Mouse (Mus musculus): Measurements from ENCODE around the gene Rusc1. TPM values are rescaled to one million over a fixed set of nuclear protein-coding genes. Genes with fewer than 3 reads are reported as not detected.

The Rusc1 gene
- polyA plus RNA-seq (2015; fragmentation: Nextera tagmentation; extraction: Ambion mirVana) = 30.9 and 32.7 TPM in 2 replicates

GRCm38 (mm10) chr3:89093175-89093574, at the start of gene Rusc1:
Rusc1 (minus strand) TSS chr3:89093311.
- H3K27ac ChIP-seq = no peak within 1 kb of the TSS
- H3K4me1 ChIP-seq = peaks cover 37% of the 10 kb centered on the region
- under 1% methylated on average over 18 of the region's 18 CpGs for WGBS
- H3K9me3 ChIP-seq = no peaks in the 10 kb centered on the region
- H3K4me3 ChIP-seq = peak within 1 kb of the TSS; percentile 59
- H3K36me3 ChIP-seq = peaks cover 44% of the 10 kb centered on the region
- peak within 1 kb of the TSS; percentile 74 for H3K9ac ChIP-seq
- peak within 1 kb of the TSS; percentile 98 for H3K4me2 ChIP-seq (replicated peaks)
- peaks cover 33% of the 10 kb centered on the region for H3K27me3 ChIP-seq
- ATAC-seq (ENCODE audit: low FRiP score, low read depth) = peak; percentile 44

- no peak for ATAC-seq (ENCODE audit: low FRiP score, low read depth)
- Histone ChIP-seq H3K4me2 (replicated peaks) (no peak overlapping the region), H3K4me1 (no peaks in the 10 kb centered on the region), H3K27me3 (peaks cover 16% of the 10 kb centered on the region; the same call in 1 of the 2 replicates), H3K4me3 (no peak overlapping the region), H3K36me3 (no peaks in the 10 kb centered on the region), H3K9ac (no peak overlapping the region), H3K9me3 (no peaks in the 10 kb centered on the region), H3K27ac (no peak overlapping the region)
- 44% methylated on average over 9 of the region's 9 CpGs for WGBS
Measured at GRCm38 (mm10) chr3:89136365-89136764, 43.3 kb upstream of the Rusc1 start.

DNA sequence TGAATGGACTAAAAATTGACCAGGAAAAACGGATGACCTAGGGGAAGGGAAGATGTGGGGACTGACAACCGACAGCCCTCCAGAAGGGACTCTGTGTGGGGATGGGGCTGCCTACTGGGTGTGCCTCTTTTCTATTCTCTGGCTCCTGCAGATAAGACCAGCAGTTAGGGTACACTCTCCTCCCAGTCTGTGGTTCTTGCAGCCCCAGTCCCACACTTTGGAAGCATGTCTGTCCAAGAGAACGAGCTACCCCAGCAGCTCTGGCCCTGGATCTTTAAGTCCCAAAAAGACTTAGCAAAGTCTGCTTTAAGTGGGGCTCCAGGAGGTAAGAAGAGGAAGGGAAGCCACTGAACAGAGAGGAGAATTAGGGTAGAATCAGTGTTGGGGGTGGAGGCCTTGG, 42.8 kb upstream of the Rusc1 start, which contains the start of gene Pklr:
Pklr (plus strand) TSS at position 185 of the 400 bp plus-strand sequence.
- Histone ChIP-seq H3K9me3 (no peaks in the 10 kb centered on the region), H3K36me3 (no peaks in the 10 kb centered on the region), H3K27ac (no peak within 1 kb of the TSS), H3K9ac (no peak within 1 kb of the TSS), H3K4me2 (replicated peaks) (no peak within 1 kb of the TSS), H3K27me3 (peaks cover 16% of the 10 kb centered on the region; the same call in 1 of the 2 replicates), H3K4me3 (no peak within 1 kb of the TSS), H3K4me1 (no peaks in the 10 kb centered on the region)
- no peak for ATAC-seq (ENCODE audit: low FRiP score, low read depth)
- WGBS = 61% methylated on average over 3 of the region's 3 CpGs

DNA sequence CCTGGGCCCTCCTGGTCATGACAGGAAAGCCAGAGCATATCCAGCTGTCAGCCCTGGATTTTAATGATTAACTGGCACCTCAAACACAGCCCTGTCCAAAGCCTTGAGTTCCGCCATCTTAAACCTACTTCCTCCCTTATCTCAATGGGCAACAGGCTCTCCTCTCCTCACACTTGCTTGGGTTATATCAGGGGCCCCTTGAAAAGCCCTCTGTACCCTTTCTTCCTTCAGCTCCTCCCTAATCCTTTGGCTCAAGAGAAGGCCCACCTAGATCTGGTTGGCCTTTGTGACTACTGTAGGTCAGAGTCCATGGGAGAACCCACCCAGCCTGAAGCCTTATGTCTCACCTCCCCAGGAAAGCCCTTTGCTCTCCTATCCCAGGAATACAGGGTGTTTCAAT, 40.6 kb upstream of the Rusc1 start:
- H3K4me2 ChIP-seq (replicated peaks) = no peak overlapping the region
- no peaks in the 10 kb centered on the region for H3K4me1 ChIP-seq
- no peak overlapping the region for H3K9ac ChIP-seq
- no peaks in the 10 kb centered on the region for H3K9me3 ChIP-seq
- no peak for ATAC-seq (ENCODE audit: low FRiP score, low read depth)
- H3K27me3 ChIP-seq = peaks cover 16% of the 10 kb centered on the region; the same call in 1 of the 2 replicates
- H3K36me3 ChIP-seq = no peaks in the 10 kb centered on the region
- no peak overlapping the region for H3K4me3 ChIP-seq
- no peak overlapping the region for H3K27ac ChIP-seq
- 83% methylated on average over 1 of the region's 1 CpGs for WGBS

DNA sequence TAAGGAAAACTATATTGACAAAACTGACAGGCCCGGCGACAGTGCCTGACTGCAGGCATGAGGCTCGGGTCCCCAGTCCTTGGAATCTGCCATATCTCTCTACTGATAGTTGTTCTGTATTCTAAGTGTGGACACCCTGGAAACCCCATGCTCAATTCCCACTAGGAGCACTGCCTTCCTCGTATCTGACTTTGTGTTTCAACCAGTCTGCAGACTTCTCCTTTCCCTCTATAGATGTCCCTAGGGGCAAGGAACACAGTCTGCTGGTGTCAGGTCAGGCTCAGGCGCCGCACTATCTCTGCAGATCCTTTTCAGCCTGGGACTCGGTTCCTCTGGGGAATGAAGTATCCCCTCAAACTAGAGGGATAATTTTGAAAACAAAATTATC, 39.9 kb upstream of the Rusc1 start:
- no peak for ATAC-seq (ENCODE audit: low FRiP score, low read depth)
- Histone ChIP-seq H3K27ac (no peak overlapping the region), H3K9ac (no peak overlapping the region), H3K4me3 (no peak overlapping the region), H3K9me3 (no peaks in the 10 kb centered on the region), H3K4me2 (replicated peaks) (0 out of 2 replicates have a peak overlapping the region, but pooled peaks have one; percentile 67), H3K27me3 (peaks cover 16% of the 10 kb centered on the region; the same call in 1 of the 2 replicates), H3K4me1 (no peaks in the 10 kb centered on the region), H3K36me3 (no peaks in the 10 kb centered on the region)
- 76% methylated on average over 7 of the region's 7 CpGs for WGBS

GRCm38 (mm10) chr3:89132285-89133062, 39.4 kb upstream of the Rusc1 start:
- 12% methylated on average over 30 of the region's 30 CpGs for WGBS
- H3K27me3 ChIP-seq = peaks cover 16% of the 10 kb centered on the region; the same call in 1 of the 2 replicates
- peak overlapping the region; percentile 38 for H3K4me3 ChIP-seq
- H3K9me3 ChIP-seq = no peaks in the 10 kb centered on the region
- no peak overlapping the region for H3K27ac ChIP-seq
- no peaks in the 10 kb centered on the region for H3K4me1 ChIP-seq
- H3K9ac ChIP-seq = peak overlapping the region; percentile 61
- no peak for ATAC-seq (ENCODE audit: low FRiP score, low read depth)
- peak overlapping the region; percentile 67 for H3K4me2 ChIP-seq (replicated peaks)
- no peaks in the 10 kb centered on the region for H3K36me3 ChIP-seq

DNA sequence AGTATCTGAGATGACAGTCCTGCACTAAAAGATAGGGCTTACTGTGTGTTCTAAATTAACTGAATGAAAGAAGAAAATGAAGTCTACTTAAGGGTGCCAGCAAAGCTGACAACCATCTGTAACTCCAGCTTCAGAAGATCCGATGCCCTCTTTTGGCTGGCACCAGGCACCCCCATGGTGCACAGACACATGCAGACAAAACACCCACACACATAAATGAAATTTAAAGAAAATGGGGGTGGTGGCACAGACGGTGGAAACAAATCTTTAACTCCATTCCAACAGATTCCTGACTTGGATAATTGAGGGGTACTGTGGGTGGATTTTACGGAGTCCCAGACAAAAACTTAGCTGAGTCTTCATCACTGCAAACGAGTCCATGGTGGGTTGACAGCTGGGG, 38.7 kb upstream of the Rusc1 start:
- Histone ChIP-seq H3K4me1 (no peaks in the 10 kb centered on the region), H3K27ac (no peak overlapping the region), H3K27me3 (peaks cover 16% of the 10 kb centered on the region; the same call in 1 of the 2 replicates), H3K4me3 (peak overlapping the region; percentile 38; the same call in 1 of the 2 replicates), H3K9ac (no peak overlapping the region), H3K36me3 (no peaks in the 10 kb centered on the region), H3K4me2 (replicated peaks) (peak overlapping the region; percentile 67), H3K9me3 (no peaks in the 10 kb centered on the region)
- 44% methylated on average over 4 of the region's 4 CpGs for WGBS
- ATAC-seq (ENCODE audit: low FRiP score, low read depth) = no peak

DNA sequence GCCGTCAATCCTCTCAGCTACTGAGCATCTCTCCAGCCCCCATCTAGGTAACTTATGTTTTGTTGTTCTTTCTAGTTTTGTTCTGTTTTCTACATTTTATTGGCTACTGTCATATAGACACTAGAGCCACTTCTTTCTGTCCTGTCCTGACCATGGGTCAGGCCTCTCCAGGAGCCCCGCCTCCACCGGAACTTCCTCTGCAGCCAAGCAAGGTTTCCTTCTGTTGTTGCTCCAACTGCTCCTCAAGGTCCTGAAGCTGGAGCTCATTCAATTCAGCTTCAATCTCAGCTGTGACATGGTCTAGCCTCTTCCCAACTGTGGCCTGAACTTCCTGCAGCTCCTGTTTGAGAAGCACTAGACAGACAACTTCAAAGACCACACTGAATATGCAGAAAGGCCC, 36.8 kb upstream of the Rusc1 start:
- ATAC-seq (ENCODE audit: low FRiP score, low read depth) = no peak
- no peaks in the 10 kb centered on the region for H3K9me3 ChIP-seq
- no peak overlapping the region for H3K4me3 ChIP-seq
- H3K27me3 ChIP-seq = peaks cover 9% of the 10 kb centered on the region; the same call in 1 of the 2 replicates
- H3K36me3 ChIP-seq = no peaks in the 10 kb centered on the region
- WGBS = 95% methylated on average over 3 of the region's 3 CpGs
- H3K4me1 ChIP-seq = no peaks in the 10 kb centered on the region
- no peak overlapping the region for H3K4me2 ChIP-seq (replicated peaks)
- no peak overlapping the region for H3K27ac ChIP-seq
- no peak overlapping the region for H3K9ac ChIP-seq

- WGBS = 90% methylated on average over 3 of the region's 3 CpGs
- H3K9ac ChIP-seq = no peak overlapping the region
- H3K27ac ChIP-seq = no peak overlapping the region
- H3K27me3 ChIP-seq = no peaks in the 10 kb centered on the region
- no peak overlapping the region for H3K4me2 ChIP-seq (replicated peaks)
- H3K9me3 ChIP-seq = no peaks in the 10 kb centered on the region
- no peak overlapping the region for H3K4me3 ChIP-seq
- H3K4me1 ChIP-seq = no peaks in the 10 kb centered on the region
- H3K36me3 ChIP-seq = no peaks in the 10 kb centered on the region
- ATAC-seq (ENCODE audit: low FRiP score, low read depth) = no peak
Measured at GRCm38 (mm10) chr3:89125981-89126380, 32.9 kb upstream of the Rusc1 start.

GRCm38 (mm10) chr3:89124241-89124640, 31.1 kb upstream of the Rusc1 start:
- 86% methylated on average over 3 of the region's 3 CpGs for WGBS
- Histone ChIP-seq H3K9me3 (no peaks in the 10 kb centered on the region), H3K27ac (no peak overlapping the region), H3K4me2 (replicated peaks) (no peak overlapping the region), H3K4me1 (no peaks in the 10 kb centered on the region), H3K4me3 (no peak overlapping the region), H3K9ac (no peak overlapping the region), H3K36me3 (no peaks in the 10 kb centered on the region), H3K27me3 (no peaks in the 10 kb centered on the region)
- no peak for ATAC-seq (ENCODE audit: low FRiP score, low read depth)

GRCm38 (mm10) chr3:89123313-89123712, 30.2 kb upstream of the Rusc1 start:
- Histone ChIP-seq H3K27ac (no peak overlapping the region), H3K4me2 (replicated peaks) (no peak overlapping the region), H3K27me3 (no peaks in the 10 kb centered on the region), H3K9ac (no peak overlapping the region), H3K36me3 (no peaks in the 10 kb centered on the region), H3K9me3 (no peaks in the 10 kb centered on the region), H3K4me1 (no peaks in the 10 kb centered on the region), H3K4me3 (no peak overlapping the region)
- no peak for ATAC-seq (ENCODE audit: low FRiP score, low read depth)
- 78% methylated on average over 2 of the region's 2 CpGs for WGBS

- ATAC-seq (ENCODE audit: low FRiP score, low read depth) = no peak
- H3K36me3 ChIP-seq = no peaks in the 10 kb centered on the region
- H3K27me3 ChIP-seq = no peaks in the 10 kb centered on the region
- no peak overlapping the region for H3K27ac ChIP-seq
- H3K4me1 ChIP-seq = no peaks in the 10 kb centered on the region
- no peak overlapping the region for H3K4me2 ChIP-seq (replicated peaks)
- H3K9me3 ChIP-seq = no peaks in the 10 kb centered on the region
- no peak overlapping the region for H3K9ac ChIP-seq
- no peak overlapping the region for H3K4me3 ChIP-seq
- WGBS = 0% methylated on average over 2 of the region's 2 CpGs
Measured at GRCm38 (mm10) chr3:89115522-89115921, 22.4 kb upstream of the Rusc1 start.
